Mouse (Mus musculus): ENCODE measurements around the gene 1700084M14Rik.
"Not testable (repeated sequence)": the region's sequence is repeated elsewhere in the genome, so short reads cannot be mapped to it uniquely, and the experiment has no call there.

Gene 1700084M14Rik

DNA sequence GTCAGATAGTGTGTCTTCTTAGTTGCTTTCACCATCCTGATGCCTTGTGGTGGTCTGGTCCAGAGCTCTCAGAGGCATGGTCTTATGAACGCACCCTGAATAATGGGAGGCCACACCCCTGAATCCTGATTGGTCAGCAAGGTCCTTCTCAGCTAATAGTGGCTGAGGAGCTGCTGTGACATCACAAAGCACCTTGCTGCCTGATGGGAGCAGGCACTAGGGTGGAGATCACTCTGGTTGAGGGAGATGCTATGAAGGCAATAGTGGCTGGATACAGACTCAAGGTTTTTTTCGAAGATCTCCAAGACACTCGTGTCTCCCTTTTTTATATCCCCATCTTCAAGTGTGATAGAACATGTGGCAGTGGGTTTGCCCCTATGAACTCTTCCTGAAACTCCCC, at the start of gene 1700084M14Rik:
Gene 1700084M14Rik (minus strand): TSS at position 101 of the 400 bp plus-strand sequence.
- not testable (repeated sequence) for DNase-seq
